Mouse (Mus musculus) hindbrain, embryonic 15.5 days (tissue): ENCODE results near the gene AI597479. TPM values are rescaled to one million over a fixed set of nuclear protein-coding genes. Genes with fewer than 3 reads are reported as not detected.
"Not testable (repeated sequence)": the region's sequence is repeated elsewhere in the genome, so short reads cannot be mapped to it uniquely, and the experiment has no call there.

Source experiments
- ATAC-seq: fragments of 200-750 bp; cut with Nextera tagmentation; 2 replicates; pipeline ENCODE4 v1.8.0; 2017; ENCODE audit warnings: low read depth, moderate number of reproducible peaks, moderate TSS enrichment; ENCODE audit not compliant: low FRiP score
- H3K27ac ChIP-seq: fragments of 300-500 bp; sonication (generic); replicated peaks from 2 replicates; pipeline ENCODE4 v1.5.1; 2015; ENCODE audit warnings: mild to moderate bottlenecking, inconsistent platforms
- H3K27me3 ChIP-seq: fragments of 300-500 bp; sonication (generic); 2 replicates; pipeline ENCODE4 v1.6.1; 2015; ENCODE audit warnings: control low read depth, inconsistent platforms
- H3K36me3 ChIP-seq: fragments of 300-500 bp; sonication (generic); 2 replicates; pipeline ENCODE4 v1.6.1; 2015; ENCODE audit warnings: control low read depth, inconsistent platforms
- H3K4me1 ChIP-seq: fragments of 300-500 bp; sonication (generic); replicated peaks from 2 replicates; pipeline ENCODE4 v1.6.1; 2015; ENCODE audit warnings: control low read depth, inconsistent platforms
- H3K4me2 ChIP-seq: fragments of 300-500 bp; sonication (generic); 2 replicates; pipeline ENCODE4 v1.6.1; 2015; ENCODE audit warnings: moderate library complexity, mild to moderate bottlenecking, inconsistent platforms
- H3K4me3 ChIP-seq: fragments of 300-500 bp; sonication (generic); 2 replicates; pipeline ENCODE4 v1.5.1; 2015; ENCODE audit warnings: mild to moderate bottlenecking, inconsistent platforms
- H3K9ac ChIP-seq: fragments of 300-500 bp; sonication (generic); 2 replicates; pipeline ENCODE4 v1.6.1; 2015; ENCODE audit warnings: inconsistent platforms
- H3K9me3 ChIP-seq: fragments of 300-500 bp; sonication (generic); 2 replicates; pipeline ENCODE4 v1.6.1; 2016; ENCODE audit warnings: control low read depth, inconsistent platforms
- WGBS: fragments of 180-500 bp; shearing (Covaris S2); methylation state at CpG from one replicate; pipeline ENCODE4 v1.1.7; 2015; 5-methylcytosine and 5-hydroxymethylcytosine counted together
- polyA plus RNA-seq: library from polyadenylated mRNA; unstranded; fragments of >200 nt; fragmentation: Nextera tagmentation; extraction: Ambion mirVana; gene quantifications from 2 replicates; pipeline ENCODE4 v1.2.1, GENCODE M21; 2015

Gene AI597479
- polyA plus RNA-seq, 1 experiment from 2014 or later = 42.5 TPM

GRCm38 (mm10) chr1:43127820-43128610 lies 29.5 kb downstream of the AI597479 start:
- no peak for ATAC-seq
- Histone ChIP-seq H3K9me3 (no peaks in the 10 kb centered on the region), H3K9ac (no peak overlapping the region), H3K4me3 (no peak overlapping the region), H3K36me3 (peaks cover 9% of the 10 kb centered on the region; the same call in 1 of the 2 replicates), H3K27ac (no peak overlapping the region), H3K27me3 (no peaks in the 10 kb centered on the region), H3K4me1 (no peaks in the 10 kb centered on the region), H3K4me2 (no peak overlapping the region)
- 79% methylated on average over 8 of the region's 8 CpGs for WGBS

DNA sequence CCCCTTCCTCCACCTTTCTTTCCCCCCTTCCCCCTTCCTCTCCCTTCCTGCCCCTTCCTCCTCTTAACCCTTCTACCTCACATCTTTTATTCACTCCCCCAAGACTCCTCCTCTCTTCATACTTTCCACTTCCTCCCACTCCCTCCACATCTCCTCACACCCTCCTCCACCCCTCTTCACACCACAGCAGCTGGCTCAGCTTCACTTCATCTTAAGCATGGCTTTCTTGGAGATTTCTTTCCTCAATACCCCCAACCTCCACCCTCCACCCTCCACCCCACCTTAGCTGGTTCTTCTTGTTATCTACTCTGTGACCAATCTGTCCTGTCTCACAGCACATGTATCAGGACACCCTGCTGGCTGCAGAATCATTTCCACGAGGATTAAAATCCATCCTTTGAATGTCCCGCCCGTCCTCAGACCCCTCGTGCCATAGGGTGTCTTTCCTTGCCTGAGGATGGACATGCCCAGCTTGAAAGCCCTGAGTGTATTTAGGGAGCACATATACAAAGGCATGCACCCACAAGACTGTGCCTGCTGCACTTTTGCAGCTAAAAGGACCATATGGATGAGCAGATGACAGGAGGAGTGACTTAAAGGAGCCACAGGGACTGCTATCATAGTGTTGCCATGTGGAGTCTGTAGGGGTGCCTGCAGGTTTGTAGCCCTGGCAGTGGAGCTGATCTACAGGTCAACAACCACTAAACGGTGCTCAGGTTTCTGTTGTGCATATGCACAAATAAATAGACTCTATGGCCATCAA lies 31.9 kb downstream of the AI597479 start:
- H3K4me3 ChIP-seq = no peak overlapping the region
- no peak for ATAC-seq
- H3K27ac ChIP-seq = no peak overlapping the region
- no peaks in the 10 kb centered on the region for H3K27me3 ChIP-seq
- 80% methylated on average over 5 of the region's 5 CpGs for WGBS
- H3K4me1 ChIP-seq = no peaks in the 10 kb centered on the region
- no peak overlapping the region for H3K9ac ChIP-seq
- peaks cover 9% of the 10 kb centered on the region; the same call in 1 of the 2 replicates for H3K36me3 ChIP-seq
- no peaks in the 10 kb centered on the region for H3K9me3 ChIP-seq
- no peak overlapping the region for H3K4me2 ChIP-seq

DNA sequence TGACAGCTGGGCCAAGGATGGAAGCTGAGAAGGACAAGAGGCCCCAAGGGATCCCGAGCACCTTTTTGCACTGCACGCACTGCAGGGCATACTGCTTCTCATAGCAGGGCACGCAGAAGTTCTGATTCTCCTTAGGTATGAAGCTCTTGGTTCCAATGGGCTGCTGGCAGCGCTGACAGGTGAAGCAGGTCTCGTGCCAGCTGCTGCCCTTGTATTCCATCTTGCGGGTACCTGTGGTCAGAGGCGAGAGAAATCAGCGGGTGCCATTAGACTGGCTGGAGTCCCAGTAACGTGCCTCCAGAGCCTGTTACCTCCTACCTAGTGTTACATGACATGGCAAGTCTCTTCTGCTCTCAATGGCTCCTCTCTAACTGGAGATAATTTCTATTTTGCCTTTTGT lies 33.1 kb downstream of the AI597479 start:
- no peak overlapping the region for H3K4me3 ChIP-seq
- H3K9ac ChIP-seq = no peak overlapping the region
- H3K4me2 ChIP-seq = no peak overlapping the region
- peaks cover 9% of the 10 kb centered on the region; the same call in 1 of the 2 replicates for H3K36me3 ChIP-seq
- no peaks in the 10 kb centered on the region for H3K9me3 ChIP-seq
- no peak for ATAC-seq
- H3K27me3 ChIP-seq = no peaks in the 10 kb centered on the region
- no peak overlapping the region for H3K27ac ChIP-seq
- WGBS = 88% methylated on average over 9 of the region's 9 CpGs
- no peaks in the 10 kb centered on the region for H3K4me1 ChIP-seq

- not testable (repeated sequence) for H3K36me3 ChIP-seq, ATAC-seq, H3K4me1 ChIP-seq, H3K9me3 ChIP-seq, H3K4me2 ChIP-seq, H3K27me3 ChIP-seq, H3K4me3 ChIP-seq, H3K27ac ChIP-seq, H3K9ac ChIP-seq
- 80% methylated on average over 2 of the region's 2 CpGs for WGBS
Measured at GRCm38 (mm10) chr1:43136488-43137029, 38.0 kb downstream of the AI597479 start.

- Histone ChIP-seq H3K9ac (no peak overlapping the region), H3K36me3 (no peaks in the 10 kb centered on the region), H3K9me3 (no peaks in the 10 kb centered on the region), H3K27ac (no peak overlapping the region), H3K27me3 (no peaks in the 10 kb centered on the region), H3K4me1 (no peaks in the 10 kb centered on the region), H3K4me3 (no peak overlapping the region), H3K4me2 (no peak overlapping the region)
- WGBS = 88% methylated on average over 5 of the region's 5 CpGs
- no peak for ATAC-seq
Measured at GRCm38 (mm10) chr1:43137334-43137733, 38.8 kb downstream of the AI597479 start.

DNA sequence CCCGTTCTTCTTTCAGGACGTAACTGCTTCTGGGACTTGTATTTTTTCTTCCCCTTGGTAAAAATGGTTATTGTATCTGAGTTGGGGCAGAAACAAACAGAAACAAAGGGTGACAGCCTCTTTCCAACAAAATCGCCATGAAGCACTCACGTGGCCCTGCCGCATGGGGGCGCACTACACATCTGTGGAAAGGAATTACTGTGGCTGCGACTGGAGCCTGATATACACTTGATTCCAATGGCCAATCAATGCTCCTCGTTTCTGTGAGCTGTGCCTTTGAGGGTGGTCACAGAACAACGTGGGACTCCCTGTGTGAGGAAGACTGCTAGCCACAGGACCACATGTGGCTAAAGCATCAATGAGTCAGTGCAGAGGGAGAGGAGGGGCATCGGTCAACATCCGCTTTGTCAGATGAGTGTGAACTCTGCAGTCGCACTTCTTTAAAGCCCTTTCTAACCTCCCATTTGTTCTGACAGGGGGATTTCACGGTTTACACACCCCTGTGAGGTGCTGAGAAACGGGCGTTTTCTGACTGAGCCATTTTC lies 39.8 kb downstream of the AI597479 start:
- WGBS = 72% methylated on average over 15 of the region's 15 CpGs
- no peak overlapping the region for H3K4me3 ChIP-seq
- no peaks in the 10 kb centered on the region for H3K27me3 ChIP-seq
- H3K9ac ChIP-seq = no peak overlapping the region
- H3K4me1 ChIP-seq = no peaks in the 10 kb centered on the region
- no peak for ATAC-seq
- no peaks in the 10 kb centered on the region for H3K36me3 ChIP-seq
- H3K9me3 ChIP-seq = no peaks in the 10 kb centered on the region
- H3K4me2 ChIP-seq = no peak overlapping the region
- no peak overlapping the region for H3K27ac ChIP-seq

DNA sequence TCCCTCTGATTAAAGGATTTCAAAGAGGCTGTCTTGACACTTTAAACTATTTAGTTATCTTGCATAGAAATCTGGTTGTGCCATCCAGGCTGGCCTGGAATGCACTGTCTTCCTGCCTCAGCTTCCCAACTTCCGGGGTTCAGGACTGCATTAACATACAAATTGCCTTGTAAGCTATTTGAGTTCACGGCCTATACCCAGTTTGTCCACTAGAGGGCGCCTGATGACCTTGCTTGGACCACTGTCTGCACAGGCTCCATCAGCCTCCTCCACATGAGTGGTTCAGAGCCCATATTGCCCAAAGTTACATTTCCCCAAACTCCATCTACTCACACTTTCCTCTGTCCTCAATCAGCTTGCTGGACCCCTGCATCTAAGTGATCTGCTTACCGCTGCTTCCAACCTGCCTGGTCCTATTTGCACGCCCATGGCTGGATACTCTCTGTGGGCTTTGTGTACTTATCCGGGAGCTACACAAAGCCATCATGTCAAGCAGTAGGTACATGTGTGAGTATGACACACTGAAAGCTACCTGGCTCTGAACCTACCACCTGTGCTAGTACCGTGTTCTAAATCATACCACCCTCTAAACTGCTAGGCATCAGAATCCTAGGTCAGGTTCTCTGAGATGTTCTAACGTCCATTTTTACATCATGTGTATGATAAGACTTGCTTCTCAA lies 41.2 kb downstream of the AI597479 start:
- WGBS = 54% methylated on average over 8 of the region's 8 CpGs
- H3K36me3 ChIP-seq = no peaks in the 10 kb centered on the region
- no peak overlapping the region for H3K27ac ChIP-seq
- H3K27me3 ChIP-seq = no peaks in the 10 kb centered on the region
- no peaks in the 10 kb centered on the region for H3K9me3 ChIP-seq
- H3K4me2 ChIP-seq = no peak overlapping the region
- H3K9ac ChIP-seq = no peak overlapping the region
- H3K4me3 ChIP-seq = no peak overlapping the region
- H3K4me1 ChIP-seq = no peaks in the 10 kb centered on the region
- peak; percentile 88 for ATAC-seq

- Histone ChIP-seq H3K36me3 (no peaks in the 10 kb centered on the region), H3K4me1 (no peaks in the 10 kb centered on the region), H3K9ac (no peak overlapping the region), H3K9me3 (no peaks in the 10 kb centered on the region), H3K4me2 (no peak overlapping the region), H3K27ac (no peak overlapping the region), H3K4me3 (no peak overlapping the region), H3K27me3 (no peaks in the 10 kb centered on the region)
- ATAC-seq = no peak
- WGBS = 68% methylated on average over 11 of the region's 11 CpGs
Measured at GRCm38 (mm10) chr1:43141555-43141961, 43.0 kb downstream of the AI597479 start.

- no peak for ATAC-seq
- H3K36me3 ChIP-seq = no peaks in the 10 kb centered on the region
- no peak overlapping the region for H3K27ac ChIP-seq
- H3K27me3 ChIP-seq = no peaks in the 10 kb centered on the region
- no peak overlapping the region for H3K4me2 ChIP-seq
- no peak overlapping the region for H3K9ac ChIP-seq
- no peaks in the 10 kb centered on the region for H3K4me1 ChIP-seq
- no peak overlapping the region for H3K4me3 ChIP-seq
- WGBS = 63% methylated on average over 6 of the region's 6 CpGs
- H3K9me3 ChIP-seq = no peaks in the 10 kb centered on the region
Measured at GRCm38 (mm10) chr1:43142849-43143248, 44.3 kb downstream of the AI597479 start.

GRCm38 (mm10) chr1:43143284-43143683 lies 44.8 kb downstream of the AI597479 start:
- H3K4me1 ChIP-seq = no peaks in the 10 kb centered on the region
- H3K4me2 ChIP-seq = no peak overlapping the region
- no peak overlapping the region for H3K9ac ChIP-seq
- WGBS = 93% methylated on average over 4 of the region's 4 CpGs
- H3K9me3 ChIP-seq = no peaks in the 10 kb centered on the region
- no peaks in the 10 kb centered on the region for H3K36me3 ChIP-seq
- H3K4me3 ChIP-seq = no peak overlapping the region
- H3K27ac ChIP-seq = no peak overlapping the region
- no peaks in the 10 kb centered on the region for H3K27me3 ChIP-seq
- no peak for ATAC-seq

DNA sequence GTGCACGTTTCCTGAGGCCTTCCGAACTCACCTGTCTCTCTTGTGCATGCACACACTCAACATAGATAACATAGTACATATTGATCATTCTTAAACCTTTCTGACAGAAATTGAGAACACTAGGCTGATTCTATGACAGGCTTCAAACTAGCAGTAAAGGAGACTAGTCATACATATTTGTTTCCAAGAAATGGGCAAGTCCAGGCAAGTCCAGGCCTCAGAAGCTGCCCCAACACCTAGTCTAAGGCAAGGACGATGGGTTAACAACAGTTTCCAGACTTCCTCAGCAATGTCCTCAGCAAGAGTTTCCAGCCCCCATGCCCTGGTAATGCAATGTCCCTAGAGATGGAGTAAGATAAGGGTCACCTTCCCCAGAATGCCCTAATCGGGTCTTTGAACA lies 45.3 kb downstream of the AI597479 start:
- Histone ChIP-seq H3K27me3 (no peaks in the 10 kb centered on the region), H3K27ac (no peak overlapping the region), H3K36me3 (no peaks in the 10 kb centered on the region), H3K4me2 (no peak overlapping the region), H3K9me3 (no peaks in the 10 kb centered on the region), H3K9ac (no peak overlapping the region), H3K4me1 (no peaks in the 10 kb centered on the region), H3K4me3 (no peak overlapping the region)
- WGBS = 89% methylated on average over 4 of the region's 4 CpGs
- no peak for ATAC-seq
